Mouse (Mus musculus) left cerebral cortex, postnatal 10 days (tissue): ENCODE data around the gene Synpr. TPM values are rescaled to one million over a fixed set of nuclear protein-coding genes. Genes with fewer than 3 reads are reported as not detected.

Experiments used
- DNase-seq, 2 experiments: peaks; one replicate each; pipeline ENCODE4 v3.0.0; 2021 to 2022; ENCODE audit warnings: low spot score in 2 of 2, mixed read lengths in 1 of 2; ENCODE audit errors: extremely low spot score in 1 of 2
- intact Hi-C: fragments of 180-260 bp; cut with DNase I; formaldehyde crosslinking; loops from one replicate; pipeline ENCODE4 v1.15.1; 2025
- total RNA-seq, 2 experiments: library from RNA; stranded (reverse); gene quantifications; 2 replicates each; pipeline ENCODE4 v1.2.3; 2021

Gene Synpr
- total RNA-seq, 2 experiments from 2014 or later: 132 to 143 TPM

GRCm38 (mm10) chr14:13344240-13344639 lies 59.7 kb downstream of the Synpr start:
- intact Hi-C loops: no loop called here
- DNase-seq: no peak

GRCm38 (mm10) chr14:13349170-13349865 lies 64.7 kb downstream of the Synpr start:
- intact Hi-C loops: no loop called here
- DNase-seq: peak in 1 of 2 experiments; percentile 14

GRCm38 (mm10) chr14:13354154-13354553 lies 69.6 kb downstream of the Synpr start:
- peak in 1 of 2 experiments; percentile 14 for DNase-seq
- intact Hi-C loops: no loop called here

- peak; percentile 53 to 70 for DNase-seq
- intact Hi-C loops: loop anchor here (2.0 kb wide), 2 partner anchors 545 to 561 kb away; no protein-coding TSS in a partner anchor
Observed at GRCm38 (mm10) chr14:13355569-13356362, 71.2 kb downstream of the Synpr start.

GRCm38 (mm10) chr14:13357101-13357667 lies 72.6 kb downstream of the Synpr start:
- DNase-seq: no peak
- intact Hi-C loops: loop anchor here (2.0 kb wide), 2 partner anchors 544 to 560 kb away; no protein-coding TSS in a partner anchor

- no peak for DNase-seq
- intact Hi-C loops: no loop called here
Observed at GRCm38 (mm10) chr14:13358037-13358436, 73.5 kb downstream of the Synpr start.

GRCm38 (mm10) chr14:13361184-13361583 lies 76.6 kb downstream of the Synpr start:
- DNase-seq: no peak
- intact Hi-C loops: no loop called here

- DNase-seq: no peak
- intact Hi-C loops: no loop called here
Observed at GRCm38 (mm10) chr14:13361642-13362041, 77.1 kb downstream of the Synpr start.

- DNase-seq: no peak
- intact Hi-C loops: no loop called here
Observed at GRCm38 (mm10) chr14:13368309-13368708, 83.7 kb downstream of the Synpr start.

GRCm38 (mm10) chr14:13389081-13389480 lies 104.5 kb downstream of the Synpr start:
- intact Hi-C loops: no loop called here
- DNase-seq: no peak

GRCm38 (mm10) chr14:13389954-13390353 lies 105.4 kb downstream of the Synpr start:
- no peak for DNase-seq
- intact Hi-C loops: no loop called here

GRCm38 (mm10) chr14:13399226-13400020 lies 114.8 kb downstream of the Synpr start:
- no peak for DNase-seq
- intact Hi-C loops: no loop called here

GRCm38 (mm10) chr14:13411636-13412035 lies 127.1 kb downstream of the Synpr start:
- intact Hi-C loops: no loop called here
- DNase-seq: no peak

GRCm38 (mm10) chr14:13440723-13441122 lies 156.1 kb downstream of the Synpr start:
- intact Hi-C loops: no loop called here
- no peak for DNase-seq

- no peak for DNase-seq
- intact Hi-C loops: no loop called here
Observed at GRCm38 (mm10) chr14:13444908-13445307, 160.3 kb downstream of the Synpr start.

- intact Hi-C loops: loop anchor here (10.0 kb wide), 1 partner anchor 361 kb away; no protein-coding TSS in a partner anchor
- peak in 1 of 2 experiments; percentile 16 for DNase-seq
Observed at GRCm38 (mm10) chr14:13453461-13454204, 169.1 kb downstream of the Synpr start.

GRCm38 (mm10) chr14:13454991-13455390 lies 170.4 kb downstream of the Synpr start:
- no peak for DNase-seq
- intact Hi-C loops: loop anchor here (5.0 to 10.0 kb wide), 2 partner anchors 360 to 447 kb away; no protein-coding TSS in a partner anchor

GRCm38 (mm10) chr14:13459333-13459732 lies 174.8 kb downstream of the Synpr start:
- DNase-seq: no peak

More at GRCm38 (mm10) chr14:13459333-13459732, 174.8 kb downstream of the Synpr start:
- intact Hi-C loops: loop anchor here (5.0 to 10.0 kb wide), 2 partner anchors 355 to 443 kb away; no protein-coding TSS in a partner anchor
